27 mouse cellular contexts compared by ENCODE assay signal in genomic region chr2:159281558-159282320, GRCm38 (mm10).
DNase-seq lines count a peak whose midpoint lies in the region; ATAC-seq lines count a peak whose summit lies in the region.
"Had no signal": no experiment of that assay in that cellular context is flagged by ENCODE, and none has a peak within 500 bp of the region (broad histone marks: within the 10 kb centered on the region; RNA-seq: fewer than 3 reads in every experiment).

No protein-coding gene starts in this region.

- H3K4me3 ChIP-seq in forebrain, embryonic 13.5 days: no peak overlapping the region
- no peak overlapping the region for H3K4me3 ChIP-seq in forebrain, embryonic 11.5 days (ENCODE audit: low read depth, low read length)
- H3K4me3 ChIP-seq in hindbrain, embryonic 16.5 days (ENCODE audit: low read length): no peak overlapping the region
- H3K4me3 ChIP-seq in hindbrain, embryonic 10.5 days: no peak overlapping the region
- no peak overlapping the region for H3K4me3 ChIP-seq in midbrain, embryonic 13.5 days (replicated peaks)
- H3K4me3 ChIP-seq in midbrain, embryonic 15.5 days: no peak overlapping the region
- no peak overlapping the region for H3K4me3 ChIP-seq in forebrain, embryonic 16.5 days (replicated peaks; ENCODE audit: low read length)
- H3K4me3 ChIP-seq: gastrocnemius, adult 2 months; heart, embryonic 13.5 days; layer of hippocampus, adult 2 months; limb, embryonic 12.5 days; liver, embryonic 15.5 days; myocyte; neural tube, embryonic 12.5 days had no signal

- H3K9ac ChIP-seq in forebrain, embryonic 13.5 days: no peak overlapping the region
- H3K9ac ChIP-seq in forebrain, embryonic 11.5 days (ENCODE audit: low read length): no peak overlapping the region
- H3K9ac ChIP-seq in hindbrain, embryonic 16.5 days (ENCODE audit: low read depth, low read length): no peak overlapping the region
- H3K9ac ChIP-seq in midbrain, embryonic 13.5 days (replicated peaks): no peak overlapping the region
- H3K9ac ChIP-seq in midbrain, embryonic 15.5 days: no peak overlapping the region
- no peak overlapping the region for H3K9ac ChIP-seq in forebrain, embryonic 16.5 days (replicated peaks; ENCODE audit: low read depth, low read length)
- H3K9ac ChIP-seq: heart, embryonic 13.5 days; limb, embryonic 12.5 days; liver, embryonic 15.5 days; lung, embryonic 14.5 days; neural tube, embryonic 12.5 days had no signal

- H3K36me3 ChIP-seq in forebrain, embryonic 13.5 days (ENCODE audit: poor library complexity, severe bottlenecking): no peaks in the 10 kb centered on the region
- H3K36me3 ChIP-seq in forebrain, embryonic 11.5 days (ENCODE audit: control insufficient read depth, insufficient read depth, low read length): no peaks in the 10 kb centered on the region
- H3K36me3 ChIP-seq in hindbrain, embryonic 16.5 days (ENCODE audit: control insufficient read depth, insufficient read depth, low read length): no peaks in the 10 kb centered on the region
- no peaks in the 10 kb centered on the region for H3K36me3 ChIP-seq in hindbrain, embryonic 10.5 days
- no peaks in the 10 kb centered on the region for H3K36me3 ChIP-seq in midbrain, embryonic 13.5 days
- H3K36me3 ChIP-seq in midbrain, embryonic 15.5 days (replicated peaks): no peaks in the 10 kb centered on the region
- H3K36me3 ChIP-seq in forebrain, embryonic 16.5 days (ENCODE audit: control insufficient read depth, insufficient read depth): no peaks in the 10 kb centered on the region
- H3K36me3 ChIP-seq: heart, embryonic 13.5 days; limb, embryonic 12.5 days; liver, embryonic 15.5 days; neural tube, embryonic 12.5 days had no signal

- H3K27ac ChIP-seq in forebrain, embryonic 13.5 days: no peak overlapping the region
- no peak overlapping the region for H3K27ac ChIP-seq in forebrain, embryonic 11.5 days (ENCODE audit: low read depth, low read length)
- H3K27ac ChIP-seq in hindbrain, embryonic 16.5 days (ENCODE audit: low read depth, low read length): no peak overlapping the region
- H3K27ac ChIP-seq in hindbrain, embryonic 10.5 days: no peak overlapping the region
- H3K27ac ChIP-seq in midbrain, embryonic 13.5 days: no peak overlapping the region
- no peak overlapping the region for H3K27ac ChIP-seq in midbrain, embryonic 15.5 days
- H3K27ac ChIP-seq in forebrain, embryonic 16.5 days (ENCODE audit: low read length): no peak overlapping the region
- H3K27ac ChIP-seq: gastrocnemius, adult 2 months; heart, embryonic 13.5 days; layer of hippocampus, adult 2 months; limb, embryonic 12.5 days; liver, embryonic 15.5 days; neural tube, embryonic 12.5 days had no signal

- no peak for DNase-seq in forebrain, embryonic 11.5 days (ENCODE audit: low spot score)
- DNase-seq in hindbrain, embryonic 10.5 days (ENCODE audit: low spot score): no peak
- DNase-seq in B cell, adult 2 months: no peak
- DNase-seq: adrenal gland, postnatal 14 days; cerebellum, adult 2 months; cerebellum, postnatal 36 days; gastrocnemius, adult 2 months; gastrocnemius, postnatal 36 days; heart, postnatal 10 days; kidney, adult 18-20 months; kidney, postnatal 36 days; lung, embryonic 14.5 days; lung, postnatal 14 days; thymus, adult 2 months; thymus, postnatal 36 days had no signal

- no peak overlapping the region for H3K4me2 ChIP-seq in forebrain, embryonic 13.5 days
- no peak overlapping the region for H3K4me2 ChIP-seq in forebrain, embryonic 11.5 days (ENCODE audit: low read depth, low read length, severe bottlenecking)
- no peak overlapping the region for H3K4me2 ChIP-seq in hindbrain, embryonic 16.5 days (ENCODE audit: low read length)
- H3K4me2 ChIP-seq in midbrain, embryonic 13.5 days (replicated peaks): no peak overlapping the region
- H3K4me2 ChIP-seq in midbrain, embryonic 15.5 days: no peak overlapping the region
- no peak overlapping the region for H3K4me2 ChIP-seq in forebrain, embryonic 16.5 days (ENCODE audit: low read length)
- H3K4me2 ChIP-seq: heart, embryonic 13.5 days; limb, embryonic 12.5 days; liver, embryonic 15.5 days; lung, embryonic 14.5 days; neural tube, embryonic 12.5 days had no signal

- WGBS in forebrain, embryonic 13.5 days: 81% methylated on average over 8 of the region's 8 CpGs
- WGBS in forebrain, embryonic 11.5 days: 89% methylated on average over 8 of the region's 8 CpGs
- 72% methylated on average over 8 of the region's 8 CpGs for WGBS in hindbrain, embryonic 16.5 days
- WGBS in hindbrain, embryonic 10.5 days: 84% methylated on average over 8 of the region's 8 CpGs
- WGBS in midbrain, embryonic 13.5 days: 81% methylated on average over 8 of the region's 8 CpGs
- WGBS in midbrain, embryonic 15.5 days: 76% methylated on average over 8 of the region's 8 CpGs
- 65% methylated on average over 8 of the region's 8 CpGs for WGBS in forebrain, embryonic 16.5 days

- peaks cover 8% of the 10 kb centered on the region; the same call in 1 of the 2 replicates for H3K4me1 ChIP-seq in forebrain, embryonic 13.5 days
- H3K4me1 ChIP-seq in forebrain, embryonic 11.5 days (replicated peaks; ENCODE audit: control insufficient read depth, insufficient read depth, low read length): no peaks in the 10 kb centered on the region
- peaks cover 10% of the 10 kb centered on the region for H3K4me1 ChIP-seq in hindbrain, embryonic 16.5 days (ENCODE audit: control insufficient read depth, insufficient read depth, low read depth, low read length)
- peaks cover 16% of the 10 kb centered on the region for H3K4me1 ChIP-seq in hindbrain, embryonic 10.5 days (replicated peaks)
- H3K4me1 ChIP-seq in midbrain, embryonic 13.5 days (replicated peaks): peaks cover 12% of the 10 kb centered on the region
- H3K4me1 ChIP-seq in midbrain, embryonic 15.5 days: 0 out of 2 replicates have a peak, but pooled peaks cover 3% of the 10 kb centered on the region
- H3K4me1 ChIP-seq in forebrain, embryonic 16.5 days (replicated peaks; ENCODE audit: control insufficient read depth, insufficient read depth, low read length): peaks cover 15% of the 10 kb centered on the region
- H3K4me1 ChIP-seq: heart, embryonic 13.5 days; liver, embryonic 15.5 days had no signal

- H3K27me3 ChIP-seq in forebrain, embryonic 13.5 days: no peaks in the 10 kb centered on the region
- no peaks in the 10 kb centered on the region for H3K27me3 ChIP-seq in forebrain, embryonic 11.5 days (ENCODE audit: control insufficient read depth, insufficient read depth, low read length)
- no peaks in the 10 kb centered on the region for H3K27me3 ChIP-seq in hindbrain, embryonic 16.5 days (replicated peaks; ENCODE audit: control insufficient read depth, insufficient read depth, low read length)
- H3K27me3 ChIP-seq in hindbrain, embryonic 10.5 days (ENCODE audit: insufficient read depth, poor library complexity, severe bottlenecking): no peaks in the 10 kb centered on the region
- no peaks in the 10 kb centered on the region for H3K27me3 ChIP-seq in midbrain, embryonic 13.5 days
- no peaks in the 10 kb centered on the region for H3K27me3 ChIP-seq in midbrain, embryonic 15.5 days (replicated peaks)
- H3K27me3 ChIP-seq in forebrain, embryonic 16.5 days (replicated peaks; ENCODE audit: control insufficient read depth, insufficient read depth, low read length): no peaks in the 10 kb centered on the region
- H3K27me3 ChIP-seq: heart, embryonic 13.5 days; limb, embryonic 12.5 days; liver, embryonic 15.5 days; neural tube, embryonic 12.5 days had no signal

- no peaks in the 10 kb centered on the region for H3K9me3 ChIP-seq in forebrain, embryonic 13.5 days (replicated peaks)
- H3K9me3 ChIP-seq in forebrain, embryonic 11.5 days (ENCODE audit: control insufficient read depth, low read length): no peaks in the 10 kb centered on the region
- H3K9me3 ChIP-seq in hindbrain, embryonic 16.5 days (ENCODE audit: control insufficient read depth, low read length): no peaks in the 10 kb centered on the region
- no peaks in the 10 kb centered on the region for H3K9me3 ChIP-seq in hindbrain, embryonic 10.5 days
- H3K9me3 ChIP-seq in midbrain, embryonic 13.5 days: no peaks in the 10 kb centered on the region
- H3K9me3 ChIP-seq in midbrain, embryonic 15.5 days: no peaks in the 10 kb centered on the region
- H3K9me3 ChIP-seq in forebrain, embryonic 16.5 days (ENCODE audit: control insufficient read depth, low read length): no peaks in the 10 kb centered on the region
- H3K9me3 ChIP-seq: heart, embryonic 13.5 days; limb, embryonic 12.5 days; liver, embryonic 15.5 days; neural tube, embryonic 12.5 days had no signal

- peak; percentile 76 for ATAC-seq in forebrain, embryonic 13.5 days
- no peak for ATAC-seq in forebrain, embryonic 11.5 days (replicated peaks; ENCODE audit: low FRiP score)
- ATAC-seq in hindbrain, embryonic 16.5 days: peak; percentile 86
- ATAC-seq in midbrain, embryonic 13.5 days: 0 out of 2 replicates have a peak, but pooled peaks have one; percentile 34
- no peak for ATAC-seq in midbrain, embryonic 15.5 days (replicated peaks)
- ATAC-seq in forebrain, embryonic 16.5 days: peak; percentile 80
- ATAC-seq: CD4-positive, CD25-positive, alpha-beta regulatory T cell, adult 4 months had no signal

Comparison
In these comparisons a context has a peak if more than half of its experiments do, and no peak if none do; other contexts are left out.
1. ATAC-seq: peak in forebrain, embryonic 13.5 days (single experiment), hindbrain, embryonic 16.5 days (single experiment), midbrain, embryonic 13.5 days (single experiment) and forebrain, embryonic 16.5 days (single experiment); none in forebrain, embryonic 11.5 days (single experiment) and midbrain, embryonic 15.5 days (single experiment).